Mouse (Mus musculus): ENCODE results near the gene Btbd9.

- TF ChIP-seq POLR2A (IDR thresholded peaks at IDR 0.05; ENCODE audit: low read depth, low read length) (no peak), CTCF (IDR thresholded peaks at IDR 0.05; ENCODE audit: borderline replicate concordance, insufficient read depth, low read length) (no peak)
Observed at GRCm38 (mm10) chr17:30198422-30198821, 377.9 kb downstream of the Btbd9 start.
